Mouse (Mus musculus): ENCODE results near the gene Ctnna3.

GRCm38 (mm10) chr10:63523956-63524355 lies 94.1 kb downstream of the Ctnna3 start:
- no peak for TF ChIP-seq MXI1 (IDR thresholded peaks at IDR 0.05; ENCODE audit: low read depth, low read length)
- no peak for TF ChIP-seq KAT2A (conservative IDR thresholded peaks at IDR 0.05; ENCODE audit: low read depth, low read length)
- TF ChIP-seq ZNF384 (IDR thresholded peaks at IDR 0.05; ENCODE audit: low read depth, low read length) = no peak
- TF ChIP-seq CHD2 (IDR thresholded peaks at IDR 0.05; ENCODE audit: low read length) = no peak
- no peak for TF ChIP-seq EP300 (IDR thresholded peaks at IDR 0.05; ENCODE audit: low read depth in 1 of 2, low read length in 2 of 2)
- no peak for TF ChIP-seq CTCF (IDR thresholded peaks at IDR 0.05 in 2 of 3, conservative IDR thresholded peaks at IDR 0.05 in 1 of 3; ENCODE audit: control insufficient read depth in 1 of 3, insufficient read depth in 1 of 3, low read depth in 2 of 3, low read length in 3 of 3, poor library complexity in 1 of 3, severe bottlenecking in 1 of 3)
- no peak for TF ChIP-seq MAFK (IDR thresholded peaks at IDR 0.05; ENCODE audit: borderline replicate concordance, low read depth, low read length)
- no peak for TF ChIP-seq ELF1 (IDR thresholded peaks at IDR 0.05; ENCODE audit: low read depth, low read length)
- TF ChIP-seq TAL1 (IDR thresholded peaks at IDR 0.05; ENCODE audit: low read length) = no peak
- TF ChIP-seq USF1 (IDR thresholded peaks at IDR 0.05; ENCODE audit: low read depth, low read length) = no peak
- no peak for TF ChIP-seq BHLHE40 (IDR thresholded peaks at IDR 0.05; ENCODE audit: borderline replicate concordance, low read depth, low read length)
- TF ChIP-seq JUND (IDR thresholded peaks at IDR 0.05; ENCODE audit: low read depth, low read length) = no peak
- TF ChIP-seq POLR2A (IDR thresholded peaks at IDR 0.05; ENCODE audit: control insufficient read depth in 1 of 2, insufficient read depth in 1 of 2, low read depth in 1 of 2, low read length in 2 of 2, poor library complexity in 1 of 2) = no peak
